Mouse (Mus musculus): ENCODE results near the gene Ube2o.

DNA sequence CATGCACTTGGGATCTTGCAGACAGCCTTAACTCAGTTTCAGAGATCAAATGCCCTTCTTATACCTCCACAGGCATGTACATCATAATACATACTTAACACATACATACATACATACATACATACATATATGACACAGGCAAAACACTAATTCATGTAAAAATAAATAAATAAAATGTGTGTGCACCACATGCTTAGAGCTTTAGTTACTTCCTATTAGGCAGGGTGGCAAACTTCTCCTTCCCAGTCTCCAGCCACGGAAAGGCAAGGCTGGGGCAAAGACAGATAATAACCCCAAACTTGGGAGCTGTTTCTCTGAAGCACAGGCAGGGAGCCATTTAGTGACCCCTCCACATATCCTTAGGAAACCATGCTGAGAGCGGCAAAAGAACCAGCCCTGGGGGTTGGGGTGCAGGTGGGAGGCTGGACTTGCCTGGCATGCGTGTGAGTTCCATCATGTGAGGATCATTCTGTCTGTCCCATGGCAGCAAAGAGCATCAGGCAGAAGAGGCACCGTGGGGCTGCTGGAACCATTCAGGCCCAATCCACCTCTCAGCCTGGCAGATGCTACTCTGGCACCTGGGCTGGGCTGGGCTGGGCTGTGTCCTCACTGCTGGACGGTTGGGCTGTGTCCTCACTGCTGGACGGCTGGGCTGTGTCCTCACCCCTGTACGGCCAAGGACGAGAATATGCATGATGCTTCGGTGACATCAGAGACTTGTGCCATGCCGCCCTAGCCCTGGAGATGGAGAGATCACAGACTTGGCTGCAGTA is 45.2 kb upstream of the Ube2o start, which contains the start of gene Rhbdf2:
- no peak for TF ChIP-seq POLR2A (IDR thresholded peaks at IDR 0.05; ENCODE audit: borderline replicate concordance, extremely low read depth, low read depth, low read length)
- TF ChIP-seq CTCF (IDR thresholded peaks at IDR 0.05; ENCODE audit: insufficient read depth, low read length) = no peak
